Mouse (Mus musculus): ENCODE measurements at regions not wholly inside any gene's neighbourhood (a gene's known extent, or its start where the extent isn't known, plus 50 kb on each side); places are given as distances from the start of the nearest gene placed in this dataset.

DNA sequence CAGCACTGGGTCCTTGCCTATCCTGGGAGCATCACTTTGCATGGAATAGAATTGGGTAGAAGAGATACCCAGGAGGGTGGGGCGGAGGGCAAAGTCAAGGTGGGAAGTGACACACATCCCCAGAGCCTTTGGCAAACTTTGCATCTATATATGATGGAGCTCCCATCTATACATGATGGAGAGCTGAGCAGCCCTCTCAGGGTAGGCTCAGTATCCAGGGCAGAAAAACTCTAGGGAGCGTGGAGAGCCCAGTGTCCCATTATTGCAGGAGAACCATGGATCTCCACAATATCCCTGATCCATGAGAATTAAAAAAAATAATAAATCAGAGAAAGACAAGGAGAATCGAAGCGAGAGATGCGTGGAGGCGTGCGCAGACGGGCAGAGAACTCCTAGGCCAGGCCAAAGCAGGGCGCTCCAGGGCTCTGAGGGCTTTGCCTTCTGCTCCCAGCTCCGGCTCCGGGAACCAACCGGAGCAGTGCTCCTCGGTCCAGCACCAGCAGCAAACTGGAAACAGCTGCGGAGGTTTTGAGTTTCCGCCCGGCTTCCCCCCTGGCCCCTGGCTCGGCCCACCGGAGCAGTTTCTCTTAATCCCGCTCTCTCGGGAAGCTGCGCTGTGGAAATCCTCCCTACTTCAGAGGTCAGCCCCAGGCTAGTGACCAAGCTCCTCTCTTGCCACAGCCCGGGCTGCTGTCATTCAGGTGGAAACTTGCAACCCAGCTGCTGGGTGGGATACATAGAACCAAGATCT lies 54.7 kb upstream of the Gm12830 start:
- no peak for TF ChIP-seq CTCF (conservative IDR thresholded peaks at IDR 0.05; ENCODE audit: low read length)
- no peak for TF ChIP-seq POU5F1 (IDR thresholded peaks at IDR 0.05; ENCODE audit: borderline replicate concordance, low read length)
- no peak for TF ChIP-seq NANOG (IDR thresholded peaks at IDR 0.05; ENCODE audit: borderline replicate concordance, low read length)

Measured in E14TG2a.4 (cell line).